Mouse (Mus musculus) brain, embryonic 14.5 days (tissue): ENCODE data around the gene Eps15l1.

Source experiments
- CTCF ChIP-seq: fragments of 200-500 bp; IDR thresholded peaks from 2 replicates; pipeline ENCODE4 v1.5.1; 2012; ENCODE audit warnings: inconsistent platforms, mild to moderate bottlenecking, moderate library complexity, borderline replicate concordance; ENCODE audit not compliant: insufficient read depth, insufficient read length; ENCODE audit errors: extremely low read depth
- POLR2A ChIP-seq: fragments of 200-500 bp; IDR thresholded peaks from 2 replicates; pipeline ENCODE4 v1.6.1; 2012; ENCODE audit warnings: mild to moderate bottlenecking, inconsistent platforms, borderline replicate concordance; ENCODE audit not compliant: poor library complexity, insufficient read depth, insufficient read length, severe bottlenecking; ENCODE audit errors: extremely low read depth

- TF ChIP-seq POLR2A: no peak
- no peak for TF ChIP-seq CTCF
Observed at GRCm38 (mm10) chr8:72366435-72366834, 54.8 kb downstream of the Eps15l1 start.
